Mouse (Mus musculus): Measurements from ENCODE around the gene Cend1. TPM values are rescaled to one million over a fixed set of nuclear protein-coding genes. Genes with fewer than 3 reads are reported as not detected.

The Cend1 gene
- total and polyA plus RNA-seq, 2 experiments, result 0.09 TPM; not detected in 1

DNA sequence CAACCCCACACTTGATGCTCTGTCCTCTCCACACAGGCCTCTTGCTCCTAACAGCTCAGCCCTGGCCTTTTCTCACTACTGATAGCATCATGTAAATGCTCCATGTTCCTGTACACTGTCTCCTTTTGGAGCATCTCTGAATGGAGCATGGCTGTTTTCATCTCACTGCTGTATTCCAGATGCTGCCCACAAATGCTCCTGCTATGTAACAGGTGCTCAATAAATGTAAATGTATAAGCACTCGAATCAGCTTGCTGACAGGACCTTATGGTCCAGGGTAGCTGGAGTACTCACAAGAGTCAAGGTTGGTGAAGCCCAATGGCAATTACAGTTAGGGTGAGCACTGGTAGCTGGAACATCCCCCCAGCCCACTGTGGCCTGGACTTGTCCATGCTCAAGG is 41.9 kb upstream of the Cend1 start:
- WGBS, result 97% methylated on average over 1 of the region's 1 CpGs
- Histone ChIP-seq H3K4me3 (ENCODE audit: insufficient read depth, low read depth, low read length) (no peak overlapping the region), H3K27ac (replicated peaks; ENCODE audit: insufficient read depth, low read depth, low read length) (no peak overlapping the region), H3K4me1 (ENCODE audit: control insufficient read depth, insufficient read depth, low read length) (peaks cover 22% of the 10 kb centered on the region), H3K36me3 (ENCODE audit: control insufficient read depth, insufficient read depth, low read length) (peaks cover 8% of the 10 kb centered on the region; the same call in 1 of the 2 replicates), H3K27me3 (ENCODE audit: control insufficient read depth, insufficient read depth, low read length) (no peaks in the 10 kb centered on the region), H3K79me2 (ENCODE audit: control insufficient read depth, insufficient read depth, low read length) (peaks cover 16% of the 10 kb centered on the region; the same call in 1 of the 2 replicates), H3K9ac (ENCODE audit: low read depth, low read length) (no peak overlapping the region)
- no peak for DNase-seq (ENCODE audit: extremely low read depth, low read depth, low spot score)
- TF ChIP-seq CTCF (IDR thresholded peaks at IDR 0.05; ENCODE audit: low read depth, low read length), result no peak
- TF ChIP-seq POLR2A (IDR thresholded peaks at IDR 0.05; ENCODE audit: extremely low read depth, insufficient read depth, low read length), result no peak

- no peak overlapping the region for H3K27ac ChIP-seq (replicated peaks; ENCODE audit: insufficient read depth, low read depth, low read length)
- H3K9ac ChIP-seq (ENCODE audit: low read depth, low read length), result no peak overlapping the region
- no peak for DNase-seq (ENCODE audit: extremely low read depth, low read depth, low spot score)
- H3K4me3 ChIP-seq (ENCODE audit: insufficient read depth, low read depth, low read length), result no peak overlapping the region
- peaks cover 16% of the 10 kb centered on the region; the same call in 1 of the 2 replicates for H3K79me2 ChIP-seq (ENCODE audit: control insufficient read depth, insufficient read depth, low read length)
- WGBS, result 95% methylated on average over 10 of the region's 10 CpGs
- H3K27me3 ChIP-seq (ENCODE audit: control insufficient read depth, insufficient read depth, low read length), result no peaks in the 10 kb centered on the region
- TF ChIP-seq POLR2A (IDR thresholded peaks at IDR 0.05; ENCODE audit: extremely low read depth, insufficient read depth, low read length) (no peak), CTCF (IDR thresholded peaks at IDR 0.05; ENCODE audit: low read depth, low read length) (no peak)
- peaks cover 25% of the 10 kb centered on the region for H3K4me1 ChIP-seq (ENCODE audit: control insufficient read depth, insufficient read depth, low read length)
- peaks cover 8% of the 10 kb centered on the region; the same call in 1 of the 2 replicates for H3K36me3 ChIP-seq (ENCODE audit: control insufficient read depth, insufficient read depth, low read length)
These were observed 41.3 kb upstream of the Cend1 start for GRCm38 (mm10) chr7:141470637-141470944.

DNA sequence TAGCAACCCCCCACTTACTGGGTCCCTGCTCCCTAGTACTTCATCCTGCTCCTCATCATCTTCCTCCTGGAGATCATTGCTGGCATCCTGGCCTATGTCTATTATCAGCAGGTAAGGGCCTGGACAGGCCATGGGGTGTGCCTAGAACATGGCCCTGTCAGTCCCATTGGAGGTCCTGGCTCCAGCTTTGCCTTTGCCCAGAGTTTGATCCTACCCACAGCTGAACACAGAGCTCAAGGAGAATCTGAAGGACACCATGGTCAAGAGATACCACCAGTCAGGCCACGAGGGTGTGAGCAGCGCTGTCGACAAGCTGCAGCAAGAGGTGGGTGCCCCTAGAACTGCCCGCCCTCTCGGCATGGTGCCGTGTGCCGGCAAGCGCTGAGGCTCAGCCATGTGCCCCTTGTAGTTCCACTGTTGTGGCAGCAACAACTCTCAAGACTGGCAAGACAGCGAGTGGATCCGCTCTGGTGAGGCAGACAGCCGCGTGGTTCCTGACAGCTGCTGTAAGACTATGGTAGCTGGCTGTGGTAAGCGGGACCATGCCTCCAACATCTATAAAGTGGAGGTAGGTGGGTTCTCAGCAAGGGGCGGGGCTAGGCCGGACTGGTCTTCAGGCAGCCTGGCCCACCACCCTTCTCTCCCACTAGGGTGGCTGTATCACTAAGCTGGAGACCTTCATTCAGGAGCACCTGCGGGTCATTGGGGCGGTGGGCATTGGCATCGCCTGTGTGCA is 40.8 kb upstream of the Cend1 start:
- DNase-seq (ENCODE audit: extremely low read depth, low read depth, low spot score), result no peak
- Histone ChIP-seq H3K4me1 (ENCODE audit: control insufficient read depth, insufficient read depth, low read length) (peaks cover 27% of the 10 kb centered on the region), H3K27ac (replicated peaks; ENCODE audit: insufficient read depth, low read depth, low read length) (no peak overlapping the region), H3K9ac (ENCODE audit: low read depth, low read length) (no peak overlapping the region), H3K36me3 (ENCODE audit: control insufficient read depth, insufficient read depth, low read length) (peaks cover 8% of the 10 kb centered on the region; the same call in 1 of the 2 replicates), H3K4me3 (ENCODE audit: insufficient read depth, low read depth, low read length) (no peak overlapping the region), H3K79me2 (ENCODE audit: control insufficient read depth, insufficient read depth, low read length) (peaks cover 16% of the 10 kb centered on the region; the same call in 1 of the 2 replicates), H3K27me3 (ENCODE audit: control insufficient read depth, insufficient read depth, low read length) (no peaks in the 10 kb centered on the region)
- 95% methylated on average over 18 of the region's 18 CpGs for WGBS
- TF ChIP-seq POLR2A (IDR thresholded peaks at IDR 0.05; ENCODE audit: extremely low read depth, insufficient read depth, low read length) (no peak), CTCF (IDR thresholded peaks at IDR 0.05; ENCODE audit: low read depth, low read length) (no peak)

- 92% methylated on average over 6 of the region's 6 CpGs for WGBS
- peak overlapping the region; percentile 7; the same call in 1 of the 2 replicates for H3K27ac ChIP-seq (replicated peaks; ENCODE audit: insufficient read depth, low read depth, low read length)
- peaks cover 8% of the 10 kb centered on the region; the same call in 1 of the 2 replicates for H3K36me3 ChIP-seq (ENCODE audit: control insufficient read depth, insufficient read depth, low read length)
- H3K27me3 ChIP-seq (ENCODE audit: control insufficient read depth, insufficient read depth, low read length), result no peaks in the 10 kb centered on the region
- peaks cover 25% of the 10 kb centered on the region for H3K4me1 ChIP-seq (ENCODE audit: control insufficient read depth, insufficient read depth, low read length)
- H3K9ac ChIP-seq (ENCODE audit: low read depth, low read length), result no peak overlapping the region; the same call in 1 of the 2 replicates
- no peak for DNase-seq (ENCODE audit: extremely low read depth, low read depth, low spot score)
- H3K4me3 ChIP-seq (ENCODE audit: insufficient read depth, low read depth, low read length), result no peak overlapping the region
- TF ChIP-seq POLR2A (IDR thresholded peaks at IDR 0.05; ENCODE audit: extremely low read depth, insufficient read depth, low read length), result no peak
- no peak for TF ChIP-seq CTCF (IDR thresholded peaks at IDR 0.05; ENCODE audit: low read depth, low read length)
- H3K79me2 ChIP-seq (ENCODE audit: control insufficient read depth, insufficient read depth, low read length), result peaks cover 10% of the 10 kb centered on the region; the same call in 1 of the 2 replicates
These were observed 40.1 kb upstream of the Cend1 start for GRCm38 (mm10) chr7:141469352-141469751.

DNA sequence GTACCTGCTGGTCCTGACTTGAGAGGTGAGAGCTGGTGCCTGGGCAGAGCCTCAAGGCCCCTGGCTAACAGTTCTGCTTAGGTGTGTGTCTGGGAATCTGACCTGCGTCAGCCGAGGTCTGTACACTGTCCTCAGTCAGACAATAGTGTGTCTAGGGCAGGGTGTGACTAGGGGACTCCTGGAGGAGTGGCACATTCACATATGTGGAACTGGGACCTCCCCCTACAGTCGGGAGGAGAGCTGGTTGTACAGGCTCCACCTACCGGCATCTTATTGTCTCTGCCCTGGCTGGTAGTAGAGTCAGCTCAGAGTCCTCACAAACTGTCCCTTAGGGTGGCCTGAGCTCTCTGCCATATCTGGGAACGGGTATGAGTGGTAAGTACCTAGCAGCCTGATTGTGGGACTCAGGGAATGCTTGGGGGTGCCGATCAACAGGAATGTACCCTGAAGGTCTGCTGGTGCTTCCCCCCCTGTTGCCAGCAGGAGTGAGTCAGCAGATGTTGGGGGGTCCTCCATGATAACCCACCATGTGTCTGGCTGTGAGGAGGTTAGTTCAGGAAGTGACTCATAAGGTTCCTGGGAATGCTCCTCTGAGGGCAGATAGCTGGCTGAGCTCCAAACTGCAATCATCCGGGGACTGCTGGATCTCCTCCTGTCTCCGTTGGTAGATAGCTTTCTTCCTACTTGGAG is 39.4 kb upstream of the Cend1 start:
- 25% methylated on average over 8 of the region's 8 CpGs for WGBS
- TF ChIP-seq CTCF (IDR thresholded peaks at IDR 0.05; ENCODE audit: low read depth, low read length) (peak; percentile 36; the same call in 1 of the 2 replicates), POLR2A (IDR thresholded peaks at IDR 0.05; ENCODE audit: extremely low read depth, insufficient read depth, low read length) (no peak)
- 0 out of 2 replicates have a peak, but pooled peaks cover 6% of the 10 kb centered on the region for H3K79me2 ChIP-seq (ENCODE audit: control insufficient read depth, insufficient read depth, low read length)
- peaks cover 8% of the 10 kb centered on the region; the same call in 1 of the 2 replicates for H3K36me3 ChIP-seq (ENCODE audit: control insufficient read depth, insufficient read depth, low read length)
- H3K4me1 ChIP-seq (ENCODE audit: control insufficient read depth, insufficient read depth, low read length), result peaks cover 20% of the 10 kb centered on the region
- no peak overlapping the region; the same call in 1 of the 2 replicates for H3K4me3 ChIP-seq (ENCODE audit: insufficient read depth, low read depth, low read length)
- H3K27me3 ChIP-seq (ENCODE audit: control insufficient read depth, insufficient read depth, low read length), result no peaks in the 10 kb centered on the region
- H3K27ac ChIP-seq (replicated peaks; ENCODE audit: insufficient read depth, low read depth, low read length), result peak overlapping the region; percentile 57
- DNase-seq (ENCODE audit: extremely low read depth, low read depth, low spot score), result peak; percentile 48
- H3K9ac ChIP-seq (ENCODE audit: low read depth, low read length), result peak overlapping the region; percentile 76

Measured in liver, adult 2 months (tissue).